Mouse (Mus musculus): ENCODE measurements around the gene Cadps2. TPM values are rescaled to one million over a fixed set of nuclear protein-coding genes. Genes with fewer than 3 reads are reported as not detected.

Cadps2 gene
- polyA plus RNA-seq, 1 experiment from 2014 or later: 0.23 TPM

DNA sequence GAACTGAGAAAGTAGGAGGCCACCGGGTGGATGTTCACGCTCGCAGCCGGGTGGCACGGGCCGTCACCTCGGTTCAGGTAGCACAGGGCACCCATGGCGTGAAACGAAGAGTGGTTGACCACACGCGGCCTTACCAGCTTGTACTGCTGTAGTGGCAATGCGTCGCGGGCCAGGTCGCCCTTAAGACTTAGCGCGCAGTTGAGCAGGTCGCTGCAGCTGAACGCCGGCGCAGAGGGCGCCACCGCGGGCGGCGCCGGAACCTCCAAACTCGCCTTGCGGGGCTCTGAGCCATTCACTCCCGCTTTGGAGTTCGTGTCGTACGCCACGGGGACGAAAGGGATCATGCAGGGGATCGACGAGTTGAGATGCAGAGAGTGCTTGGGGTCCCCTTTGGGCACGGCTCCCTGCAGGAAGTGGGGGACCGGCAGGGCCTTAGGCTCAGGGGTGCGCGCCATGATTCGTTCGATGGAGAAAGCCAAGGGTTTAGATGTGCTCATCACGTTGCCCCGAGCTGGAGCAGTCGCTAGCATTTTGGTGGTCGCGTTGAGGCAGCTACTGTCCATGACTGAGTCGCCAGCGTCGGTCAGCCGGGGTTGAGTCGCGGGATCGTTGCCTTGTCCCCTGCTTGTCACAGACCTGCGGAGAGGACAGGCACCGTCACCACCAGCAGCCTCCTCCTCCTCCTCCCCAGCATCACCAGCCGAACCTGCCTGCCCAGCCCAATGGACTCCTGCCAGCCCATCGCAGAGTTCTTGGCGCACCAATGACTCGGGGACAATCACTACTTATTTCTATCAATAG, 591.5 kb downstream of the Cadps2 start:
- H3K4me2 ChIP-seq: peak overlapping the region; percentile 37
- no peak overlapping the region for H3K27ac ChIP-seq (ENCODE audit: low read depth, low read length)
- H3K27me3 ChIP-seq (replicated peaks; ENCODE audit: control insufficient read depth, insufficient read depth, low read length): peaks cover 91% of the 10 kb centered on the region
- ATAC-seq (replicated peaks; ENCODE audit: low FRiP score): no peak
- H3K9me3 ChIP-seq (ENCODE audit: control insufficient read depth, low read length): no peaks in the 10 kb centered on the region
- H3K36me3 ChIP-seq (ENCODE audit: control insufficient read depth, insufficient read depth, low read length): no peaks in the 10 kb centered on the region
- DNase-seq (ENCODE audit: low spot score): peak; percentile 50
- WGBS: 1% methylated on average over 61 of the region's 61 CpGs
- H3K4me1 ChIP-seq (replicated peaks; ENCODE audit: control insufficient read depth, insufficient read depth, low read length): no peaks in the 10 kb centered on the region
- H3K9ac ChIP-seq (ENCODE audit: low read depth, low read length): no peak overlapping the region
- peak overlapping the region; percentile 10; the same call in 1 of the 2 replicates for H3K4me3 ChIP-seq (ENCODE audit: low read depth, low read length)

DNA sequence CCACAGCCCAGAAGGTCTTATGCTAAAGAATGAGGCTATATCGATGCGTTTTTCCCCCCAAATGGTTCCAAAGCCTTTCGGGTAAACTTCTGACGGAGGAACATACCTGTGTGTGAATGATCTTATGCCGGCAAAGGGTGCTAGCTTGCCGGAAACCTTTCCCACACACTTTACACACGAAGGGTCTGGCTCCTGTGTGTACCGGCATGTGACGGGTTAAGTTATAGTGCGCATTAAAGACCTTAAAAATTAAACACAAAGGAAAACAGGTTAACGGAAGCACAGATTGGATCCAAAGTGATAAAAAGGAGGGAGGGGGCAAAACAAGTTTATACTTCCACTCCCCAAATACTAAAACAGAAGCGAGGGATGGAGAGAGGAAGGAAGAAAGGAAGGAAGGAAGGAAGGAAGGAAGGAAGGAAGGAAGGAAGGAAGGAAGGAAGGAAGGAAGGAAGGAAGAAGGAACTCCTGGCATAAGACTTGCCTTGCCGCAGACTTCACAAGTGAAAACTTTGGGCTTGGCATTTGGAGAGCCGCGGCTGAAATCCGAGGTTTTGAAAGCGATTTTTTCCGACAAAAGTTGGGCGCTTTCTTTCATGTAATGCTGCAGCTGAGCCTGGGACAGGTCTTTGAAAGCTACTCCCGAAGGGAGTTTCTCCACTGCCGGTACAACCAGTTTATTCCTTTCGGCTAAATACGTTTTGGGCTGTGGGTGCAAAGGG, 592.3 kb downstream of the Cadps2 start:
- Histone ChIP-seq H3K4me1 (replicated peaks; ENCODE audit: control insufficient read depth, insufficient read depth, low read length) (no peaks in the 10 kb centered on the region), H3K36me3 (ENCODE audit: control insufficient read depth, insufficient read depth, low read length) (no peaks in the 10 kb centered on the region), H3K9ac (ENCODE audit: low read depth, low read length) (no peak overlapping the region), H3K4me3 (ENCODE audit: low read depth, low read length) (no peak overlapping the region), H3K27ac (ENCODE audit: low read depth, low read length) (no peak overlapping the region), H3K9me3 (ENCODE audit: control insufficient read depth, low read length) (no peaks in the 10 kb centered on the region), H3K27me3 (replicated peaks; ENCODE audit: control insufficient read depth, insufficient read depth, low read length) (peaks cover 89% of the 10 kb centered on the region), H3K4me2 (no peak overlapping the region; the same call in 1 of the 2 replicates)
- peak; percentile 33 for DNase-seq (ENCODE audit: low spot score)
- 2% methylated on average over 23 of the region's 23 CpGs for WGBS
- no peak for ATAC-seq (replicated peaks; ENCODE audit: low FRiP score)

DNA sequence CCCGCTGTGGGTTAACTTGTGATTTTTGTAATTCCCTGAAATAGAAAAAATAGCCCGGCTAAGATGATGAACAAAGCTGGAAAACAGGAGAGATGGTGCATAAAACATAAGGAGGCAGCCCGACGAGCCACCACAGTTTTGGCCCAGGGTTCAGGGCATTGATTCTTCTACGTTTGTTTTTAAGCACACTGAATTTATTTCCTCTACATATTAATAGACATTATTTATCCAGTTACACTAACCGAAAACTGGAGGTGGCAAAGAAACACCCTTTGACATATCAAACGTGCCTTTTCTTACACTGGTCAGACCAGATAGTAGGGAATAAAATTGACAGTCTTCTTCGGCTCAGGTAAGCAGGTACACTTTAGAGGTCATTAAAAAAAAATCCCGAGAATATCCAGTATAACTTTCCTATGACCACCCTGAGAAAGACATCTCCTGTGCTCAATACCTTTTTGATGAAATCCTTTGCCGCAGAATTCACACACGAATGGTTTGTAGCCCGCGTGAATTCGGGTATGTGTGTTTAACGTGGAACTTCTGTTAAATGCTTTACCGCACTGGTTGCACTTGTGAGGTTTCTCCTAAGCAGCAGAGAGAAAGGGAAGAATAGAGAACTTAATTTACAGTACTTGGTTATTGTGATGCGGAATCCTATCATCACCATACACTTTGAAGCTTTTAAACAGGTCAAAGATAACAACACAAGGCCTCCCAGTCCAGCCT, 593.0 kb downstream of the Cadps2 start:
- Histone ChIP-seq H3K4me3 (ENCODE audit: low read depth, low read length) (no peak overlapping the region), H3K9me3 (ENCODE audit: control insufficient read depth, low read length) (no peaks in the 10 kb centered on the region), H3K4me1 (replicated peaks; ENCODE audit: control insufficient read depth, insufficient read depth, low read length) (no peaks in the 10 kb centered on the region), H3K27ac (ENCODE audit: low read depth, low read length) (no peak overlapping the region), H3K4me2 (no peak overlapping the region), H3K27me3 (replicated peaks; ENCODE audit: control insufficient read depth, insufficient read depth, low read length) (peaks cover 90% of the 10 kb centered on the region), H3K9ac (ENCODE audit: low read depth, low read length) (no peak overlapping the region), H3K36me3 (ENCODE audit: control insufficient read depth, insufficient read depth, low read length) (no peaks in the 10 kb centered on the region)
- DNase-seq (ENCODE audit: low spot score) (no peak), ATAC-seq (replicated peaks; ENCODE audit: low FRiP score) (no peak)
- 7% methylated on average over 17 of the region's 17 CpGs for WGBS

DNA sequence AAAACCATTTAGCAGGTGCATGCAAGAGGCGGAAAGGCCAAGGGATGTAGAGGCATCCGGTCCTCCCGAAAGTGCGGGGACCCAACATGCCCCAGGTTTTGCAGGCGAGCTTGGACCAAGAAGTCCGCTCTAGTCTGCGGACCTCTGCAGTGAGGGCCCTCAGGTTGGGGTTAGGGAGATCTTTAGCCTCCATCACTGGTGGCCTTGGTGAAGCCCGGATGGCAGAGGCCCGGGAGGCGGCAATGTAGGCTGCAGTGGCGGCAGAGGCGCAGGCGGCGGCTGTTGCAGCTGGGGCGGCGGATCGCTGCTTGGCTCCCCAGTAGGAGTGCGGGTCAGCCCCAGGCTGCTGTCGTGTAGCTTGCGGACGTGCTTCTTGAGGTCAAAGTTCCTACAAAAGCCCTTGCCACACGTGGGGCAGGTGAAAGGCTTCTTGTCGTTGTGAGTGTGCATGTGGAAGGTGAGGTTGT, 593.6 kb downstream of the Cadps2 start:
- Histone ChIP-seq H3K4me3 (ENCODE audit: low read depth, low read length) (no peak overlapping the region), H3K9ac (ENCODE audit: low read depth, low read length) (no peak overlapping the region), H3K4me1 (replicated peaks; ENCODE audit: control insufficient read depth, insufficient read depth, low read length) (no peaks in the 10 kb centered on the region), H3K27me3 (replicated peaks; ENCODE audit: control insufficient read depth, insufficient read depth, low read length) (peaks cover 88% of the 10 kb centered on the region), H3K9me3 (ENCODE audit: control insufficient read depth, low read length) (no peaks in the 10 kb centered on the region), H3K27ac (ENCODE audit: low read depth, low read length) (no peak overlapping the region), H3K36me3 (ENCODE audit: control insufficient read depth, insufficient read depth, low read length) (no peaks in the 10 kb centered on the region), H3K4me2 (no peak overlapping the region)
- WGBS: 3% methylated on average over 23 of the region's 23 CpGs
- DNase-seq (ENCODE audit: low spot score): no peak
- no peak for ATAC-seq (replicated peaks; ENCODE audit: low FRiP score)

DNA sequence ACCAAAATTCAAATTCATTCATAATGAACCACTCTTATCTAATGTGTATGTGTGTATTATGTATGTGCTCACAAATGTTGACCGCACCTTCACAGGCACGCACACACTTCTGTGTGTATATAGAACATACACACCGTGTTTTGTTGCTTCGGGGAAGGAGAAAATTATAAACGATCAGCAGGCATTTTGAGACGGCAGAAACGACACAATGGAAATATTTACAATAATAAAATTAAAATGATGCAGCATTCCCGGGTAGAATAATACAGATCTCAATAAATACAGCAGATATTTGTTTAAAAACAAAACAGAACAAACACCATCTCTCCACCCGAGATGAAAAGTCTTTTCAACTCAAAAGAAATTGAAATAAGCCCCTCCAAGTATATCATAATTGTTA, 594.1 kb downstream of the Cadps2 start:
- 22% methylated on average over 9 of the region's 9 CpGs for WGBS
- DNase-seq (ENCODE audit: low spot score) (no peak), ATAC-seq (replicated peaks; ENCODE audit: low FRiP score) (no peak)

DNA sequence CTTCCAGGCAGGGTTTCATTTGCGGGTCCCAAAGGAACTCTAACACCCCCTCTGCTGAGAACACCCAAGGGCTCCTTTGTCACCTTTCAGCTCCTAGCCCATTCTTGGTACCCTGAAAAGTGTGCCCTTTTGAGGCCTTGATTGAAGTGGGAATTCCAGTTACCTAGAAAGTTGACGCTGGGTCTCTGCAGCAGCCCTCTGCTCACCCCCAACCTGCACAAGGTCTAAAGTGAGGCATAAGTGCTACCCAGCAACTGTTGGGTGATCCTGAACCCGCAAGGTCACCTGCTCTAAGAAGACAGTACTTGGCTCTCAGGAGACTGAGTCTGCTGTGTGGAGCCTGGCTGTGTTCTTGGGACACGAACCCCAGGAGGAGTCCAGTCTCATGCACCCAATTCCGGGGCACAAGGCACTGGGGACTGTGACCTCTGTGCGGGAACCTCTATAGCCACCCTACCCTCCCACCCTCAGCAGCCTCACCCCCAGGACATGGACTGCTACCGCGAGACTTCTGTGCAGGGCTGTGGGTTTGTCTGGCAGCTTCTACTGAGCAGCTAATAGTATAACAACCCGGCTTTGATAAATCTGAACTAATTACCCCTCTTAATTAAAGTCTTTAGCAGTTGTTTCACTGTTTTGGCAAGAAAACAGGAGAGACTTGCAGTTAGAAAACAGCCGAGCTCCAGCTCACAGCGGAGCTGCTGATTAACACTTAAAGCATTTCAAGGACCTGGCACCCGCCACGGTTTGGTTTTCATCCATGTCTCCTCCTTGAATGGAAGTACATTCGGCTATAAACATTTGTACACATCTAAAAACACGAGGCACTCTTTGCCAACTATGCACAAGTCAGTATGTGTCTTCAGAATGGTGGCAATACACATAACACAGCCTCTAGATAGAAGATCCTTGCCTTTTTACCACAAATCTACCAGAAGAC, 595.1 kb downstream of the Cadps2 start:
- Histone ChIP-seq H3K9me3 (ENCODE audit: control insufficient read depth, low read length) (no peaks in the 10 kb centered on the region), H3K4me1 (replicated peaks; ENCODE audit: control insufficient read depth, insufficient read depth, low read length) (no peaks in the 10 kb centered on the region), H3K4me2 (no peak overlapping the region), H3K9ac (ENCODE audit: low read depth, low read length) (no peak overlapping the region), H3K36me3 (ENCODE audit: control insufficient read depth, insufficient read depth, low read length) (no peaks in the 10 kb centered on the region), H3K27me3 (replicated peaks; ENCODE audit: control insufficient read depth, insufficient read depth, low read length) (peaks cover 73% of the 10 kb centered on the region), H3K27ac (ENCODE audit: low read depth, low read length) (no peak overlapping the region), H3K4me3 (ENCODE audit: low read depth, low read length) (no peak overlapping the region)
- DNase-seq (ENCODE audit: low spot score) (no peak), ATAC-seq (replicated peaks; ENCODE audit: low FRiP score) (no peak)
- 4% methylated on average over 15 of the region's 15 CpGs for WGBS

More for the DNA sequence above, 594.1 kb downstream of the Cadps2 start:
- Histone ChIP-seq H3K27ac (ENCODE audit: low read depth, low read length) (no peak overlapping the region), H3K4me2 (no peak overlapping the region), H3K4me3 (ENCODE audit: low read depth, low read length) (no peak overlapping the region), H3K27me3 (replicated peaks; ENCODE audit: control insufficient read depth, insufficient read depth, low read length) (peaks cover 83% of the 10 kb centered on the region), H3K36me3 (ENCODE audit: control insufficient read depth, insufficient read depth, low read length) (no peaks in the 10 kb centered on the region), H3K9ac (ENCODE audit: low read depth, low read length) (no peak overlapping the region), H3K4me1 (replicated peaks; ENCODE audit: control insufficient read depth, insufficient read depth, low read length) (no peaks in the 10 kb centered on the region), H3K9me3 (ENCODE audit: control insufficient read depth, low read length) (no peaks in the 10 kb centered on the region)
